Mouse (Mus musculus) heart, adult 9 months (tissue): Measurements from ENCODE around the gene Acsm5.
A peak's percentile ranks its signal among the peaks of the same experiment; 100 is the strongest.

Experiments used
- DNase-seq, 2 experiments: peaks; one replicate each; pipeline ENCODE4 v3.0.0; 2022; ENCODE audit warnings: low spot score in 2 of 2

The Acsm5 gene

DNA sequence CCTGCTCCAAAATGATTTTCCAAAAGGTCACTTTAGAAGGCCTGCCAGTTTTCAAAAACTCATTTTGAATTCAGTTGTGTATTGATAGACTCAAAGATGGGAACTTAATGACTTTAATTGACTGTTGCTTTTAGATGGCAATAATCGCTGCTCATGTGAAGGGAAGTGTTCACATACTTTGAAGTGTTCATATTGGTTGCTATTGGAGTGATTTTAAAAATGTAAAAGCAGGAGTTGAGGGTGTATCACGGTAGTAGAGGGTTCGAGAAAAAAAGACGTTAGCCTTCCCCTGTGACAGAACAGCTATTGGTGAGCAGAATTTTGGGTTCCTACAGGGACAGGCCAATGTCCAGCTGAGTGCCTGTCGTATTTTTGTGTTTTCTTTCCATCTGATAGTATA lies at the start of gene Acsm5:
TSS of gene Acsm5 (plus strand) at position 301 of the 400 bp plus-strand sequence.
- no peak for DNase-seq

DNA sequence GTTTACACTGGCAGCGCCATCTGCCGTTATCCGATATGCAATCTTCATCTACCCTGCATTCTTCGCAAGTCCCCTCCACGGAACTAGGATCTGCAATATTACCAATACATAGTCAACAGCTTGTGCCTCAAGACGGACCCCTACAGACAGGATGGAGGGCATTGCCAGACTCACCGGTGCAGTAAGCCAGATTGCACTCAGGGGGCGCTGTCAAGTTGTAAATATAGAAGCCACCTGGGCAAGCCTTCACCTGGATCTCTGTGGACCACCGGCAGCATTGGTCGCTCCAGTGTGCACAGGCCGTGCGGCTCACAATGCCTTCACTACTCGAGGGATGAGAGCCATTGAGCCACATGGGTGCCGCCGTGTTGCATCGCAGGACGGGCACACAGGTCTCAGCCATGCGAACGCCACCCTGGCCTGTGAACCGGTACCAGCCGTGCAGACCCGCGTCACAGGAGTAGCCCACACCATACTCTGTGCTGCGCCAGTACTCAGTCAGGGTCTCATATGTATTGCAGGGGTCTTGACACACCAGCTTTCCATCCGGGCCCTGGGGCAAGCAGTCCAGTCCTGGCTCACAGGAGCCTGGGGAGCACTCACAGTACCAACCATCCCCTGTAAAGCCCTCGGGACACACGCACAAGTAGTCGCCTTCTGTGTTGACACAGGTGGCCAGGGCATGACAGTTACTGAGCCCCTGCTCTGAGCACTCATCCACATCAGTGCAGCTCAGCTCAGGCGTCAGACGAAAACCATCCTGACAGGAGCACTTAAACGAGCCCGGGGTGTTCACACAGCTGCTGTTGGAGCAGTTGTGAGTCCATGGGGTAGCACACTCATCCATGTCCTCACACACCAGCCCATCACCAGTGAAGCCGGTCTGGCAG lies 42.5 kb upstream of the Acsm5 start:
- no peak for DNase-seq

DNA sequence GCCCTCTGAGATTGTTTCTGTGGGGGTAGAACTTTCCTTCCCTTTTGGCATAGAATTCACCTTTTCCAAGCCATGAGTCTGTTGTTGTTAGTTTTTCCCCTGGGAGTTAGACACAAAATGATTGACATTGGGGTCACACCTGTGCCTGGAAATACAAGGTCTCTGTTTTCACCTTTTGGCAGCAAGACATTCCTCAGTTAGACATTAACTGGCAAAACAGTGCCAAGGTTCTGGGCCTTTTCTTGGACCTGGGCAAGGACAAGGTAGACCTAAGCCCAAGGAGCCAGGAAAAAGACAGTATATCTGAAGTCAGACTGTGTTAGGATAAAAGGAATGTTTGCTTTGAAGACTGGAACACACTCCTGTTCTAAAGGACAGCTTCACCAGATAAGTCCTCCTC lies 40.0 kb upstream of the Acsm5 start, which contains the start of gene Umod:
TSS of gene Umod (minus strand) at position 27 of the 400 bp plus-strand sequence.
- DNase-seq, result no peak

DNA sequence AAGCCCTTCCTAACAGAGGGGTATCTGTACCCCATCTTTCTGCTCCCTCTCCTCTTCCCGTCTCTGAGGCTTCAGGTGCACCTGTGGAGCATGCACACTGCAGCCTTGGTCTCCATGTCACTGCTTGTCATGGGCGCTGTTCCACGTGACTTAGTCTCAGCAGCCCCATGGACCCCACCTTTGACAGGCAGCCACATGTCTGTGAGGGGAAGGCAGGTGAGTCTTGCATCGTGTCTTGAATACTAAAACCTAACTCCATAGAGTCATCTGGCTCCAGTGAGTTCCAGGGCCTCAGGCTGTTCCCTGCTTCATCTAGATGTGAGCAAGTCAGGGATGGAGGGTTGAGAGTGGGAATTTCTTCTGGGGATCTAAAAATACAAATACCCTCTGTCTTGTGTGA lies 35.1 kb upstream of the Acsm5 start:
- DNase-seq, result no peak

DNA sequence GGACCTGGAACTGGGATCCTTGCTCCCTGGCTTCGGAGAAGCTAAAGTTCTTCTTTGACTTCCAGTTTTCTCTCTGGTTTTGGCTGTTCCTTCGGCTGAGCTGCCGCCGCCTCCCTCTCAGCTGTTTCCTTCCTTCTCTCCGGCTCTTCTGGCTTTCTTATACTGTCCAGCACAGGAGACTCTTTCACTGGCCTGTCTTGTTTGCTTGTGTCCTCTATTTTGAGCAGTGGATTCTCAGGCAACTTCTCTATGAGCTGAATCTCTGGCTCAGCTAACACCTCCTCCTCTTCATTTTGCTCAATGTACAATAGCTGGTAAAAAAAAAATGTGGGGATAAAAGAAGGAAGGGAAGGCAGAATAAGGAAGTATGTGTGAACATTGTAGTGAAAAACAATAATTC lies 32.6 kb upstream of the Acsm5 start:
- DNase-seq, result no peak

DNA sequence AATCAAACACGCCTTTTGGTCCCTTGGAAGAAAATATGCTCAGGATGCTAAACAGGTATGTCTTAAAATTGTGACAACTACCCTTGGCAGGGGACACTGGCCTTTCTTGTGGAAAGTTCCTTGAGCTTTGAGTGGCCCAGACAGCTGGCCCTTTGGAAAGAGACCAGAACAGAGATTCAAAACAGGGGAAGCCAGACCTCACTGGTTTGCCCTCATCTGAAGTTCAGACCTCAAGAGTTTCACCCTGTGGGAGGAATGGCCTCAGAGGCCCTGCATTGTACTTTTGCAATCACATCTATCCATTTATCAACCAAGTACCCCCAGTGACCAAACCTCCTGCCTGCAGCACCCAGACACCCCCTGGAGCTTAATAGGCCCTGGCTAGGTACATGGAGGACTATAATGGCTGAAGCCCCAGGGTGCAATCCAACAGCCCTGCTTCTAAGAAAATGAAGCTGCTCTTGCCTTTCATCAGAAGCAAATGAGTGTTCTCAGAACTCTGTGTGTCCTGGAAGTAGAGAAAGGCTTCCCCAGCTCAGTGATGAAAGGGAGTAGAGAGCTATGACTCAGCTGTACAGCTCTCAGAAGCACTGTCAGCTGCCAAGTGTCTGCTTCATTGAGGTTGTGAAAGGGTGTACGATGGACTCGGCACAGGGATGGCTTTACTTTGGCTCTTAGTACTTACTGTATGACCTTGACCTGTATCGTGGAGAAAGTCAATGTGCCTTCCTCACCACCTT lies 29.1 kb upstream of the Acsm5 start:
- DNase-seq, result no peak

DNA sequence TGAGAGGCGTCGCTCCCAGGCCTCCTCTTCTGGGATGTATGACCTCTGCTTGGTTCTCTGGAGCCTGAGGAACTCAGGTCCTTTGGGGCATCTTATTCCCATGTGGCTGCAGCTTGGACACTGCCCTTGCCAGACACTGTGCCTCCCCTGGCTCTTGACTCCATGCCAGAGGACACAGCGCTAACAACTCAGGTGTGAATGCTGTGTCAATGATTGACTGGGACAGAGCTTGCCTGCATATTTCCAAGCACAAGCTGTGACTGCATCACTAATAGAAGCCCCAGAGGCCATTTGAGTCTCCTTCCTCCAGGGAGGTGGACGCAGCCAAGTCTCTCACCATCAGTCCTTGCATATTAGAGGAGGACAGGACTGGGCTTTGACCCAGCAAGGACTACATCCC lies 8.1 kb upstream of the Acsm5 start:
- DNase-seq, result no peak

DNA sequence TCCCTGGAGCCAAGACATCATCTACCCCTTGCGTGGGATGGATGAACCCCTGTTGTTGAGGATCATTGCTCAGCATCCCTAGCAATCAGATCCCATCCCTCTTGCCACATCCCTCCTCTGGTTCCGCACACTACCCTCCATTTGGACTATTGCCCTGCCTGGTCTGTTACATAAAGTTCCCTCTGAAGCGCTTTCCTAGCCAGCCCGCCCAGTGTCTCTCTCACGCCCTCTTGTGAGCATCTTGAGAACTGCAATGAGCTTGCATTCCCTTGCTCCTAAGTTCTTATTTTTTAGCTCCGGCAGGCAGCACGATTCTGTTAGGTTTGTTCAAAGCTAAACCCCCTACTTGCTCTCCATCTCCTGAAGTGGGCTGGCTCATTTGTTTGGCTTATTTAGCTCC lies 6.2 kb upstream of the Acsm5 start:
- no peak for DNase-seq

DNA sequence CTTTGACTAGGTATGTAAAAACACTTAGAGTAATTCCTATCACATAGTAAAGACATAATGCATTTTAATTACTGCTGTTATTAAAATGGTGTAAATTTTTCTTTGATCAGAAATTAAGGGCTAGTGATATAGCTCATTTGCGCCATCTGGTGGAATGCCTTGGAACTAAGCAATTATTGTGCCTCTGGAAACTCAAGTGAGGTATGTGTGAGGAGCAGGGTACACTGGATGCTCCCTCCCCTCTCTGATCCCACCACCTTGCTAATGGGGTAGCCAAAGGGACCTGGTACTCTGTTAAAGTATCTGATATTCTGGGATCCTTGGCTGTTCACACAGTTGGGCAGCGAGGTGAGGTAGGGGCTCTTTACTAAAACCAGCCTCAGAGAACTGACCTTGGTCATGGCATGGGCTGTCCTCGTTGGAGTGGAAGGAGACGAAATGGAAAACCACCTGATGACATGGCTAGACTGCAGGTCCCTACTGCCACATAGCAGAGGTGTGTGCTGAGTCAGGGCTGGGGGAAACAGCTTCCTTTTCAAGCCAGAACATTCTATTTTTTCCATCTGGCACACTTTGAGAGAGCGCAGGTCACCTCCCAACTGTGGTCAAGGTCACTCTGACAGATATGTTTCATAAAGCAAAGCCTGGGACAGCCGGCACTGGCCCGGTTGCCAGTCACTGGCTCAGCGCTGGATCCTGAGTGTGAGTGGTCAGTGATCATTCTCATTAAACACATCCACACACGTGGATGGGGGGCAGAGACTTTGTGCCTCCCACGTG lies 3.6 kb upstream of the Acsm5 start:
- no peak for DNase-seq

DNA sequence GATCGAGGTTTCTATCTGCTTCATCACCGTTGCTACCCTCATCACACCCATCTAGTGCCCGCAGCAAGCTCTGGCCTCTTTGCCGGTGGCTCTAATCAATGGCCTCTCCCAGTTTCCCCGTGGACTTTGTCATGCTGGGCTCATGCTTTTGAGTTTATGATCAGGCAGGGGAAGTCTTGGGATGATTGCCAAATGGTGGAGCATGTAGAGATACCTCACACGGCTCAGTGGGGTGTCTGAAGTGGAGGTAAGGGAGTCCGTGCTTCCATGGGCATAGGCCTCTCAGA lies 3.0 kb upstream of the Acsm5 start:
- DNase-seq, result no peak

DNA sequence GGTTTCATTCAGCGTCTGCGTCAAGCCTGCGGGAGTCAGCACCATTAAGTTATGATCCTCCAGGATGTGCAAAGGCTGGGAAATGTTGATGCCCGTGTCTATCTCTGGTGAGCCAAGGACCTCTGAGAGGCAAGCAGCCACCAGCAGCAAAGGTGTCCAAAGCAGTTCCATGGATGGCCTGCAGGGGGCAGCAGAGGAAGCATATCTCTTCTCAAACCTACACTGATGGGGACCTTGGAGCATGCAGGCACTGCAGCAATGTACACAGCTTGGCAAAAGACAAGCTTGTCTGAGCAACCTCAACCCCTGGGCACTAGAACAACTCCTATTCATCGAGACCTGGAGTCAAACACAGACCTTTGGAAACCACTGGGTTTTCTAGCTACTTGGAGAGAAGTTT lies 391 bp downstream of the Acsm5 start:
- DNase-seq, result peak; percentile 6 to 38

DNA sequence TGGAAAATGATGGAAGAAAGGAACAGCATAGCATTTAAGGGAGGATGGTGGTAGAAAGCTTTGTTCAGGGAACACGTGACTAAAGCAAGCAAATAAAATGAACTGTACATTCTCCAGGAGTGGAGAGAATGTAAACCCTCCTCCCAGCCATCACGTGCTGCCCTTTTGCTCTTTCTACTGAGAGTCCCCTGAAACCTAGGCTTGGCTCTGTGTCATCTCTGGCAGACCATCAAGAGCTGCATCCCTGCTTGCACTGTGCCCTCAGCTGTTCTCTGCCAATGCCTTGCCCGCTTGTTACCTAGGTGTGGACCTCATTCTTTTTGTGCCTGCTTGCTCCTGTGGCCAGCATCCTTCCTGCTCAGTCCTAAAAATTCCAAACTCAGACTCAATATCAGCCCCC lies 2.6 kb downstream of the Acsm5 start:
- DNase-seq, result no peak

DNA sequence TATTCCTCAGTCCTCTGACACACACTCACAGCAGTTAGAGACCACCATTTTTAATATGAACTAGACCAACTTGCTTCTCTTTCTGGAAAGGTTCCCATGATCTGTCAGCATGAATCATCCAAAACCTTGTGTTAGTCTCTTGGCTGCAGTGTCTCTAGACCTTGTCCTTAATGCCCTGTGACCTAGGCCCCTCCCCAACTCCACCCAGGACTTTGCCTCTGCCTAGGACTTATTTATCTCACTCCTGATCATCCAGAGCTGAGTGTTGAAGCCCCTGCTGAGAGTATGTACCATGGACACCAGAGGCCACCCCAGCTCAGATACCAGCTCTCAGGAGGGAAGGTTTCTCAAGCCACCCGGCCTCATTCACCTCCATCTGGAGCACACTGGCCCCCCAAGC lies 3.1 kb downstream of the Acsm5 start:
- no peak for DNase-seq

DNA sequence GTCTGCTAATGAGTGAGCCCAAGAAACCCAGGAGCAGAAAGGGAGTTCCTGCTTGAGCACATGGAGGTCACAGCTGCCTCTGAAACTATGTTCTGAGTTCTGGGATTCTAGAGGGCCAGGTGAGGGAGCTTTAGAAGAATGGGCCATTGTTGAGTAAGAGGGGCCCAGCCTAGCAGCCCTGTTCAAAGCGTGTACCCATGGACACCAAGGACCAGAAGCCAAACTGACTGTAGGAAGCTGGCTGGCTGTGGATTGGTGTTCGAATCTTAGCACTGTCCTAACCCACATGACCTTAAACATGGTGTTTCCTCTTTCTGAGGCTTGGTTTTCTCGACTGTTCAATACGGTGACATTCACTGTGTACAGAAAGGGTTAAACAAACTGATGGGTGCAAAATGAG lies 4.1 kb downstream of the Acsm5 start, which contains the start of gene Pdilt:
TSS of gene Pdilt (minus strand) at position 101 of the 400 bp plus-strand sequence.
- no peak for DNase-seq

DNA sequence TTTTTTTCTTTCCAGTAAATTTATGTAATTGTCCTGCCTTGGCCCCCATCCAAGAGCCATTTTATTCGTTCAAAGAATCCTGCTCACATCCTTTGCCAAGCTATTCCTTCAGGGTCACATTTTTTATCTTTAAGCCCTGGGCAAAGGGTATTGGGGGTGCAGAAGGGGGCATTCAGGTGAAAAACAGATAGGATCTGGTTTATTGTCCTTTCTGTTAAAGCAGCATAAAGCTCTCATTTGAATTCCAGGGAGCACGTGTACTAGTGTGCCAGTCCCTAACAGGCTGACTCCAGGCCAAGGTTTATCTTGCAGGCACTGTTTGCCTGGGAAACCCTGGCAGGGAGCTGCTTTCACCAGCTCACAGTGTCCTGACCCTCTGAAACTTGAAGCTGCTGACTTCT lies 6.6 kb downstream of the Acsm5 start:
- DNase-seq, result peak; percentile 51 to 72

DNA sequence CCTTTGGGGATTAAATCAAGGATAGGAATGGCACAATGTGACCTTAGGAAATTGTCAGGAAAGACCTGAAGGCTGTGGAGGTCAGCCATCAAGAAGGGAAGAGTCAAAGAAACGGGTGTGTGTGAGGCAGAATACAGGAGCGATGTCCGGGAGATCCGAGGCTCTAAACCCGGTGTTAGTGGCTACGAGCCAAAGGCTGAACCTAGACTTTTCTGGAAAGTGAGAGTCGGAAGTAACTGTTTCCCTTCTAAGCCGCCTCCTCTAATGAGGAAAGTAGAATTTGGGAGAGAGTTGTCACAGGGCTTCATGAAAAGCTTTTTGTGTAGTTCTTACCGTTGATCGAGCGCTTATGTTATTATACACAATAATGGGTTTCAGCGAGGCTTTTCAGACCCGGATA lies 7.2 kb downstream of the Acsm5 start:
- DNase-seq, result no peak

DNA sequence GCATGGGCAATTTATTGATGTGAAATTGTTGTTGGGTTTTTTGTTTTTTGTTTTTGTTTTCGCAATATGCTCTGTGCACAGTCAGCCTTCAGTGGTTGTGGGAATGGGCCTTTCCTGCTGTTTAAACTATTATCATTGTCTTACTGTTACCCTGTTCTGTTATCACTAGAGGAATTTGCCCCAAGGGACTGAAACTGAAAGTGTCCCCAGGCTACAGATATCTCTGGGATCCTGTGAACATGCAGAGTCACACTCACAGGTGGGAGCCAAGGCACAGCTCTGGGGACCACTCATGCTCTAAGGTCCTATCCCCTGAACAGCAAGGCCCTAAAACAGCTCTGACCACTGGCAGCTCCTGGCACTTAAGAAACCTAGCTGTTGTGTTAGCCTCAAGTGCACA lies 7.9 kb downstream of the Acsm5 start:
- no peak for DNase-seq

DNA sequence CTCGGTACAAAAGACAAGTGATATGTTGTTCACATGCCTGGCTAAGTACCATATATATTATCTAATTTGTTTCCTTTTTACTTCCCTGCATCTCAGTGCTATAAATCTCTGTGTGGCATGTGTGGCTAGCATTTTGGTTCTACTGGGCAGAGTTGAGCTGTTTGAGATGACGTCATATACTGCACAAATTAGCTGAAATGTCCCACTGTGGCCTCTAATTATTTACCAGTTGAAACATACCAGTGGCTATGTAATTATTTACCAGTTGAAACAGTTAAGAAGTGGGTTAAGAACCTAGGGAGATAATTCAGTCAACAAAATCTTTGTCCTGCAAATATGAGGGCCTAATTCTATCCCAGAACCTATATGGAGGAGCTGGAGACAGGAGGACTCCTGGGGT lies 8.3 kb downstream of the Acsm5 start:
- DNase-seq, result no peak

DNA sequence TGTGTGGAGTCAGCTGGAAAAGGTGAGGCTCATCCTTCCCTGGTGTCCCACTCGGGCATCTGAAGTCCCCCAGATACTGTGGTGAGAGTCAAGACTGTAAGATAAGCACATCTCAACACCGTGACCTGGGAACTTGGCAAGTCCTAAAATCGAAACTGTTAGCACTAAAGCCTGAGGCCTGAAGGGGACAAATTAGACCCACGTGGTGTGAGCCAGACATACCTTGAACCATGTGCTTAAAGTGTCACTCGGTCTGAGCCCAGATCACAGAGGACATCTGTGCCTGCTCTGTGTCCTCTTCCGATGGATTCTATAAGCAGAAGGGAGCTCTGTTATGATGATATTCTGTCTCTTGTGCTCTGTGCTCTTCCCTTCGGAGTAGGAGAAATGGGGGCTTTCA lies 9.4 kb downstream of the Acsm5 start:
- no peak for DNase-seq

DNA sequence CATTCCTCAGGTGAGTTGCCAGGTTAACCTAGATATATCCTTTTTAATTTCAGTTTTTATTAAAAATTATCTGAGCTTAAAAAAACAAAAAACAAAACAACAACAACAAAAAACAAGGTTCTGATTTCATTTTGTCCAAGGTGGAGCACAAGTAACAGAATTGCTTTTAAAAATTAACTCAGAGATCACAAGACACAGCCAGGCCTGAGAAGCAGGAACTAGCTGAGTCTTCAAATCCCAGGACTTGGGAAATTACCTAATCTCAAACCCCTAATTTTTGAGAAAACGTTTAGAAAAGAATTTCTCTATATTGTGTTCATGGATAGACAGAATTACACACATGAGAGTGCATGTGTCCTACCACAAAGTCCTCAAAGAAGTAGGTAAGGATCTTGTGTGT lies 13.7 kb downstream of the Acsm5 start:
- DNase-seq, result no peak

DNA sequence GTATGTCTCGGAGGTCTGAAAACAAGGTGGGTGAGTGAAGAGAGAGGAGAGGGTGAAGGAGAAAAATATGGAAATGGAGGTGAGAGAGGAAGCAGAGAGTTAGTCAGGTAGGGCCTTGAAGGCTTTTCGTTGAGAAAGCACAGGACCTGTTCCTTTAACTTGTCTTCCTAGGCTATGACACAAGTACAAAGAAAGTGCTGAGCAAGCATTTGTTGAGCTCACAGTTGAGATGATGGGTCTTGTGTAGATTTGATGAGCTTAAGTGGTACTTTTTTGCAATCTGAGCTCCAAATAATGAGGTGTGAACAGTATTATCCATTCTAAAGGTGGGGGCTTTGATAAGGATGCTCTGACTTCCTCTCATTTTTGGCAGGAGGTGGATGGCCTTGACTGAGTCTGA lies 15.1 kb downstream of the Acsm5 start:
- no peak for DNase-seq

DNA sequence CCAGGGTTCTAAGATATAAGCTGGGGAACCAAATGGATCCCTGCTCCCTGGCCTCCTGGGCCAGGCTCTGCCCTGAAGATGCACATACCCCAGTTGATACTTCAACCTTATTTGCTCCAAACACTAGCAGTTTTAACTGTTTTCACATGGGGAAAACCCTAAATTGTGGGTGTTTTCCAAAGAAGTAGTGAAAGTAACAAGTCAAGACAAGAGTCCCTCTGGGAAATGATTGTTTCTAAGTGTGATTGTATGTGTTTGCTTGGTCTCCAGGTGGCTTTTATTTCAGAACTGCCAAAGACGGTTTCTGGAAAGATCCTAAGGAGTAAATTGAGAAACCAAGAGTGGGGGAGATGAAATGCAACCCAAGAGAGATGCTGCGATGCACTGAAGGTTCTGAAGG lies 23.2 kb downstream of the Acsm5 start:
- DNase-seq, result no peak

DNA sequence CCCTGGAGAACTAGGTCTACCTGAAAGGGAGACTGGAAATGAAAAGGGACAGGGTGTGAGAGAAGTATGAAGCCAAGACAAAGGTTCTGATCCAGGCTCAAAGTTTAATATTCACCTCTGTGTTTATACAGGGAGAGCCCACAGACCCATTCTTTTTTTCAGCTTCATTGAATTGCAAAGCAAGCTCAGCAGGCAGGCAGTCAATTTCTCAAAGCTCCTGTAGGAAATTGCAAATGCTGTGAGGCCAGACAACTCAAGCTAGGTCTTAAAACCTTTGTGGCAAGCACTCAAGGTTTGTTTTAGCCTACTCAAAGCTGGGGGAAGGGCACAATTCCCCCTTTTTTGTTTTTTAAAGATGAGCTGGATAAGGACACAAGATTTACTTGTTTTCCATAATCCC lies 26.3 kb downstream of the Acsm5 start:
- DNase-seq, result no peak
